Mouse (Mus musculus): Measurements from ENCODE around the gene Dcp1a.

DNA sequence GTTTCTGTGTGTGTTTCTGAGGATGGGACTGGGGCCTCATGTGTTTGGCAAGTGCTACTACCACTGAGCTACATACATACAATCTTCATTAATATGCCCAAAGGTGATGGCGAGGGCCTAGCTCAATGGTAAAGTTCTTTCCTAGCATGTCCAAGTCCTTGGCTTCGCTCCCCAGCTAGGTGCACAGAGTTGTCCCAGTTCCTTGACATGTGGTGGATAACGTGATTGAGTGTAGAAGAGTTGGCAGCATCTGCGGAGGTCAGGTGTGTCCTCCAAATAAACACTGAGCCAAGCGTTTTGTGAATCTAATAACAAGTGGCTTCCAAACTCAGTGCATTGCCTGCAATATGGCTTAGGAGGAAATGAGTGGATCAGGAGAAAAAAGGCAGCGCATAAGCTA, 87.0 kb downstream of the Dcp1a start:
- no peak for TF ChIP-seq EP300 (optimal IDR thresholded peaks at IDR 0.05)
- TF ChIP-seq CTCF (IDR thresholded peaks at IDR 0.05; ENCODE audit: low read depth) = no peak
